Mouse (Mus musculus) pancreas, adult 10 weeks (tissue): Measurements from ENCODE around the gene Abca6. TPM values are rescaled to one million over a fixed set of nuclear protein-coding genes. Genes with fewer than 3 reads are reported as not detected.

Experiments
- polyA plus RNA-seq: library from polyadenylated mRNA; stranded (reverse); fragments of 350-450 nt; fragmentation: Illumina TruSeq; extraction: RNeasy Lipid Tissue Mini Kit (QIAGEN cat#74804); gene quantifications from one replicate; pipeline ENCODE4 v1.2.3, GENCODE M21; 2015; ENCODE audit warnings: low read depth, low replicate concordance; ENCODE audit not compliant: insufficient read depth

Abca6 gene
- 0.94 TPM for polyA plus RNA-seq

DNA sequence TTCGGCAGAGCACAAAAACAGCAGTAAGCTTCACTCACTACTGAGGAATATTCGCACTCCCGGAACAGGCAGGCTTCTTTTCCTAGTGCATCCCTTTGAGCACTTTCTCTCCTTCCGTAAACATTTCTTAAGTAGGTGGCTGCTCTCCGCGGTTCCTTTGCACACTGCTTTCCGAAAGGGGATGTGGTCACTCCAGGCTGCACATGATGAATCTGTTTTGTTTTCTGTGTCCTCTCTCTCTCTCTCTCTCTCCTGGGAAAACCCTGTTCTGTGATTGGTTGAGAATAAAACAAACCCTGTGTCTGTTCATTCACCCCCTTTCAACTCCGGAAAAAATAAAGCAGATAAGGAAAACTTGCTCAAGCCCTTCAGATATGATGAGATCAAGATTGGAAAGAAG is at the start of gene Abca6:
Abca6 (minus strand) TSS at position 243 of the 400 bp plus-strand sequence.

DNA sequence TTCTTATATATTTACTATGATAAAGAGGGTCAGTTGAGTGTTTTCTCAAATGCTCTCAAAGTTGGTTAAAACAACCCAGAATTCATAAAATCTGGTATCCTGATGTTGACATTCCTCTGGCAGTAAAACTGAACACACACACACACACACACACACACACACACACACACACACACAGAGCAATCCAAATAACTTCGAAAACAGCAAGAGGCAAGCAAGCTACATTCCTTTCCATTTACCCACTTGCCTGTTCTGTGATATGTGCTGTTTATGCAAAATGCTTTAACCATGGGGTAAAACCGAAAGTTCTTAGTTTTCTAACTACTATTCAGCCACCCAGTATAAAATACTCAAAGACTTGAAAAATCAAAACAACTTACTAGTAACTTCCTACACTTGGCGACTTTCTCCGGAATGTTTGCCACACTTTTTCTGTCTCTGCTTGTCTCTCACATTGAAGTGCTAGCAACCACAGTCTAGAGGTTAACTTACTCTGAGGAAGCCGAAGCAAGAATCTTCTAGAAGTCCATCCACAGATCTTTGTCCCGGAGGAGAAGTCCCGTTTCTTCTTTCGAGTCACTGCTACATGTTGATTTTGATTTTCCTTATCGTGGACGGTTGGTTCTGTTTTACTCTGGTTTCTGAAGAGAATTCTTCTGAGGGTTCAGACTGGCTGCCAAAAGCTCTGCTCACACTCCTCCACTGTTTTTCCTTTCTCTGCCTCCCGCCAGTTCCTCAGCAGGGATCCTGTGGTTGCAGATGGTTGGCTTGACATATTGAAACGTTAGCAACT is 83.9 kb downstream of the Abca6 start, which contains the start of gene Abca9:
Abca9 (minus strand) TSS at position 738 of the 793 bp plus-strand sequence.

Other genes starting within 250 kb of the Abca6 start
- 26.4 TPM for gene Abca8a, start 155.8 kb downstream of the Abca6 start, polyA plus RNA-seq
- gene Abca9, start 83.6 kb downstream of the Abca6 start, polyA plus RNA-seq: 3.3 TPM
- gene Abca5, start 85.9 kb upstream of the Abca6 start, polyA plus RNA-seq: 1.7 TPM
- gene Map2k6, start 147.3 kb upstream of the Abca6 start, polyA plus RNA-seq: 1.0 TPM